Mouse (Mus musculus): ENCODE data around the gene Wdfy4. TPM values are rescaled to one million over a fixed set of nuclear protein-coding genes. Genes with fewer than 3 reads are reported as not detected.

The Wdfy4 gene
- total and polyA plus RNA-seq, 3 experiments: 27.0 to 34.8 (median 30.9) TPM

DNA sequence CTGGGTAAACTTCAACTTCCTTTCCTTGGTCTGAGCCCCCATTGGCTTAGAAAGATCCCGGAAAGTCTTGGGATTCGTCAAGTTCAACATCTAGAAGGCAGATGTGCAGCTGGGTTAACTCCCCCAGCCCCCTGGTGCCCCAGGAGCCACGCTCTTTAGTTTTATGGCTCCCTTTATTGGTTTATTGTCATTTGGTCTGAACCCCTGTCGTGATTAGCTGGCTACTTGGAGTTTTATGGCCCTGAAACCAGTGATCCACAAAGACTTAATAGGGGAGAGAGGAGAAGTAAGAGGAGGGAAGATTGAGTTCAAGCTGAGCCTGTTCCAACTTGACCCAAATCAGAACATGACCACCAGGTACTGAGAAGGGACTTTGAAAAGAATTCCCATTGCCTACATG, 198.6 kb downstream of the Wdfy4 start:
- H3K4me3 ChIP-seq (ENCODE audit: control insufficient read depth in 1 of 2, insufficient read depth in 1 of 2, low read depth in 2 of 2, low read length in 2 of 2): no peak overlapping the region
- no peaks in the 10 kb centered on the region for H3K27me3 ChIP-seq (ENCODE audit: control insufficient read depth in 1 of 2, insufficient read depth in 2 of 2, low read length in 2 of 2)
- H3K36me3 ChIP-seq (ENCODE audit: control insufficient read depth in 1 of 2, insufficient read depth in 2 of 2, low read length in 2 of 2): peaks cover 0 to 2% of the 10 kb centered on the region in 2 experiments; a peak in 1 of 4 replicates
- H3K4me1 ChIP-seq (ENCODE audit: control insufficient read depth in 1 of 2, insufficient read depth in 2 of 2, low read length in 2 of 2): no peaks in the 10 kb centered on the region
- no peak for DNase-seq (ENCODE audit: low read depth, low spot score)
- H3K79me2 ChIP-seq (ENCODE audit: control insufficient read depth, insufficient read depth, low read length, poor library complexity): no peaks in the 10 kb centered on the region
- no peaks in the 10 kb centered on the region for H3K9me3 ChIP-seq (replicated peaks; ENCODE audit: insufficient read depth, low read length)
- TF ChIP-seq MYB (IDR thresholded peaks at IDR 0.05; ENCODE audit: low read depth, low read length): no peak
- TF ChIP-seq GABPA (IDR thresholded peaks at IDR 0.05; ENCODE audit: low read depth, low read length): no peak
- no peak for TF ChIP-seq HCFC1 (IDR thresholded peaks at IDR 0.05; ENCODE audit: low read depth, low read length)
- no peak for TF ChIP-seq SIN3A (IDR thresholded peaks at IDR 0.05; ENCODE audit: low read length)
- TF ChIP-seq MAZ (IDR thresholded peaks at IDR 0.05; ENCODE audit: low read depth, low read length): no peak
- H3K27ac ChIP-seq (ENCODE audit: control insufficient read depth, low read depth, low read length): no peak overlapping the region
- no peak overlapping the region for H3K9ac ChIP-seq (ENCODE audit: control insufficient read depth, low read depth, low read length, poor library complexity, severe bottlenecking)

DNA sequence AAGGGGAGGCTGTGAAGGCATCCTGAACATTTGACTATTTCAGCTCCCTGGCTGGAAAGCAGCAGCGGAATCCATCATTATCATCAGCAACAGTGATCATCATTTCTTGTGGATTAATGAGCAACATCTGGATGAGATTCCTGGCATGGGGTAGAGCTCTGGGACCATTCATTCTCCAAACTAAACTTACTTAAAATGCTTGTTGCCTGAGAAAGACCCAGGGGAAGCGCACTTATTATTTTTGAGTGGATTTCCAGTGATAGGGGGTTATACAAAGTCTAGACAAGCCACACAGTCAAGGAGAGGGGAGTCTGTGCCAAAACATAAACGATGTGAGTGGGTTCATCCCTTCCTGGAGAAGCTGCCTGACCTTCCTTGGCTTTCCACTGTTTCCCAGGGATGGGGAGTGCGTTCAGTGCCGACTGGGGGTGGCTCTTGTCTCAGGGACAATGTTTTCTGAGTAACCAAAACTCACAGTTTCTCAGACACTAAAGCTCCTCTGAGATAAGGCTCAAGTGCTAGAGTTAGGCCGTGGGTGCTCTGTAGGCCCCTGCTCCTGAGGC, 201.1 kb downstream of the Wdfy4 start:
- TF ChIP-seq ELF1 (IDR thresholded peaks at IDR 0.05; ENCODE audit: low read depth, low read length) (no peak), ZMIZ1 (IDR thresholded peaks at IDR 0.05; ENCODE audit: low read depth, low read length) (no peak), GATA1 (IDR thresholded peaks at IDR 0.05; ENCODE audit: low read depth, low read length) (no peak)
- no peak for DNase-seq (ENCODE audit: low read depth, low spot score)
- Histone ChIP-seq H3K9ac (ENCODE audit: control insufficient read depth, low read depth, low read length, poor library complexity, severe bottlenecking) (no peak overlapping the region), H3K4me1 (ENCODE audit: control insufficient read depth in 1 of 2, insufficient read depth in 2 of 2, low read length in 2 of 2) (no peaks in the 10 kb centered on the region), H3K36me3 (ENCODE audit: control insufficient read depth in 1 of 2, insufficient read depth in 2 of 2, low read length in 2 of 2) (peaks cover 0 to 2% of the 10 kb centered on the region in 2 experiments; a peak in 1 of 4 replicates), H3K4me3 (ENCODE audit: control insufficient read depth in 1 of 2, insufficient read depth in 1 of 2, low read depth in 2 of 2, low read length in 2 of 2) (no peak overlapping the region), H3K79me2 (ENCODE audit: control insufficient read depth, insufficient read depth, low read length, poor library complexity) (no peaks in the 10 kb centered on the region), H3K9me3 (replicated peaks; ENCODE audit: insufficient read depth, low read length) (no peaks in the 10 kb centered on the region), H3K27ac (ENCODE audit: control insufficient read depth, low read depth, low read length) (no peak overlapping the region), H3K27me3 (ENCODE audit: control insufficient read depth in 1 of 2, insufficient read depth in 2 of 2, low read length in 2 of 2) (no peaks in the 10 kb centered on the region)

DNA sequence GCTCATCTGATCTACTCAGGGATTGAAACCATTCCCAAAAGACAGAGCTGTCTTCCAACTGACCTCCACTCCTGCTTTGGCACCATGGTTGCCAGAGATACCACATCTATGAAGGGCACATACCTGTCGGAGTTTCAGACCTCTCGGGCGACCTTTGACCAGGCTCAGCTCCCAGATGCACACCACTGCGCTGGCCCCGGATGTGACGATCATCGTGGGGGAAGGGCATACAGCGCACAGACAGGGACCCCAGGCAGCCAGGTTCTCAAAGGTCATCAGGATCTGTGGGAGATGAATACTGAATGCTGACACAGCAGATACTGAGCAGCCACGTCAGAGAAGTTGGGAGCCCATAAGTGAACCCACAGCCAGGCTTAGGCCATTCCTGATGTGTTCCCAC, 214.6 kb downstream of the Wdfy4 start:
- DNase-seq (ENCODE audit: low read depth, low spot score): no peak
- Histone ChIP-seq H3K4me3 (ENCODE audit: control insufficient read depth in 1 of 2, insufficient read depth in 1 of 2, low read depth in 2 of 2, low read length in 2 of 2) (no peak overlapping the region), H3K79me2 (ENCODE audit: control insufficient read depth, insufficient read depth, low read length, poor library complexity) (no peaks in the 10 kb centered on the region), H3K4me1 (ENCODE audit: control insufficient read depth in 1 of 2, insufficient read depth in 2 of 2, low read length in 2 of 2) (no peaks in the 10 kb centered on the region), H3K27me3 (ENCODE audit: control insufficient read depth in 1 of 2, insufficient read depth in 2 of 2, low read length in 2 of 2) (no peaks in the 10 kb centered on the region), H3K9ac (ENCODE audit: control insufficient read depth, low read depth, low read length, poor library complexity, severe bottlenecking) (no peak overlapping the region), H3K36me3 (ENCODE audit: control insufficient read depth in 1 of 2, insufficient read depth in 2 of 2, low read length in 2 of 2) (no peaks in the 10 kb centered on the region), H3K27ac (ENCODE audit: control insufficient read depth, low read depth, low read length) (no peak overlapping the region), H3K9me3 (replicated peaks; ENCODE audit: insufficient read depth, low read length) (no peaks in the 10 kb centered on the region)
- no peak for TF ChIP-seq CHD2 (IDR thresholded peaks at IDR 0.05; ENCODE audit: low read length)
- no peak for TF ChIP-seq NRF1 (IDR thresholded peaks at IDR 0.05; ENCODE audit: insufficient read depth, low read depth, low read length, poor library complexity, severe bottlenecking)
